Mouse (Mus musculus): ENCODE results near the gene Slfn9.
A peak's percentile ranks its signal among the peaks of the same experiment; 100 is the strongest.
"Not testable (repeated sequence)": the region's sequence is repeated elsewhere in the genome, so short reads cannot be mapped to it uniquely, and the experiment has no call there.

Gene Slfn9

GRCm38 (mm10) chr11:82991469-82992166 lies at the start of gene Slfn9:
Gene Slfn9 (minus strand): TSS chr11:82991830.
- DNase-seq: peak; percentile 11

- DNase-seq: no peak
These were observed 49.4 kb upstream of the Slfn9 start for GRCm38 (mm10) chr11:83041000-83041399.

GRCm38 (mm10) chr11:83040325-83040724 lies 48.7 kb upstream of the Slfn9 start:
- no peak for DNase-seq

GRCm38 (mm10) chr11:83039796-83040195 lies 48.2 kb upstream of the Slfn9 start:
- no peak for DNase-seq

- no peak for DNase-seq
These were observed 47.5 kb upstream of the Slfn9 start for GRCm38 (mm10) chr11:83039156-83039555.

GRCm38 (mm10) chr11:83038686-83039085 lies 47.1 kb upstream of the Slfn9 start:
- not testable (repeated sequence) for DNase-seq

- DNase-seq: no peak
These were observed 29.0 kb upstream of the Slfn9 start, which contains the start of gene Slfn8 for GRCm38 (mm10) chr11:83020621-83021020. Gene Slfn8 (minus strand): TSS chr11:83020810.

- DNase-seq: not testable (repeated sequence)
These were observed 28.2 kb upstream of the Slfn9 start for GRCm38 (mm10) chr11:83019561-83020519.

- no peak for DNase-seq
These were observed 24.5 kb upstream of the Slfn9 start for GRCm38 (mm10) chr11:83016093-83016492.

GRCm38 (mm10) chr11:83013356-83013755 lies 21.7 kb upstream of the Slfn9 start:
- DNase-seq: no peak

- not testable (repeated sequence) for DNase-seq
These were observed 831 bp downstream of the Slfn9 start for GRCm38 (mm10) chr11:82990612-82991385.

- no peak for DNase-seq
These were observed 2.3 kb downstream of the Slfn9 start for GRCm38 (mm10) chr11:82989357-82989756.

- no peak for DNase-seq
These were observed 4.0 kb downstream of the Slfn9 start for GRCm38 (mm10) chr11:82987621-82988020.

- no peak for DNase-seq
These were observed 8.4 kb downstream of the Slfn9 start for GRCm38 (mm10) chr11:82983193-82983592.

- DNase-seq: not testable (repeated sequence)
These were observed 9.2 kb downstream of the Slfn9 start for GRCm38 (mm10) chr11:82982409-82982808.

GRCm38 (mm10) chr11:82973916-82974315 lies 17.7 kb downstream of the Slfn9 start:
- peak; percentile 54 for DNase-seq

GRCm38 (mm10) chr11:82971590-82971974 lies 20.0 kb downstream of the Slfn9 start:
- DNase-seq: no peak

- no peak for DNase-seq
These were observed 20.7 kb downstream of the Slfn9 start for GRCm38 (mm10) chr11:82970712-82971589.

GRCm38 (mm10) chr11:82962215-82962614 lies 29.4 kb downstream of the Slfn9 start:
- no peak for DNase-seq

GRCm38 (mm10) chr11:82961743-82962142 lies 29.9 kb downstream of the Slfn9 start:
- no peak for DNase-seq

- DNase-seq: peak; percentile 16
These were observed 32.0 kb downstream of the Slfn9 start for GRCm38 (mm10) chr11:82959613-82960012.

GRCm38 (mm10) chr11:82956925-82957324 lies 34.7 kb downstream of the Slfn9 start:
- DNase-seq: no peak
